Mouse (Mus musculus): ENCODE measurements around the gene Cbl. TPM values are rescaled to one million over a fixed set of nuclear protein-coding genes. Genes with fewer than 3 reads are reported as not detected.

Gene Cbl
- polyA plus RNA-seq, 1 experiment: 3.9 TPM

GRCm38 (mm10) chr9:44170691-44171151 is 63.1 kb downstream of the Cbl start:
- peaks cover 55% of the 10 kb centered on the region for H3K4me1 ChIP-seq
- peaks cover 85% of the 10 kb centered on the region for H3K36me3 ChIP-seq (replicated peaks; ENCODE audit: low read length)

GRCm38 (mm10) chr9:44168931-44169330 is 64.9 kb downstream of the Cbl start:
- TF ChIP-seq FLI1 (IDR thresholded peaks at IDR 0.05; ENCODE audit: low read length) (no peak), GATA1 (IDR thresholded peaks at IDR 0.05; ENCODE audit: borderline replicate concordance, low read length) (no peak)
- Histone ChIP-seq H3K36me3 (replicated peaks; ENCODE audit: low read length) (peaks cover 97% of the 10 kb centered on the region), H3K4me1 (peaks cover 39% of the 10 kb centered on the region), H3K27me3 (replicated peaks) (no peaks in the 10 kb centered on the region), H3K9me3 (no peaks in the 10 kb centered on the region), H3K4me3 (replicated peaks) (no peak overlapping the region)

More at GRCm38 (mm10) chr9:44170691-44171151, 63.1 kb downstream of the Cbl start:
- TF ChIP-seq GATA1 (IDR thresholded peaks at IDR 0.05; ENCODE audit: borderline replicate concordance, low read length) (no peak), FLI1 (IDR thresholded peaks at IDR 0.05; ENCODE audit: low read length) (no peak)
- peak overlapping the region; percentile 70 for H3K4me3 ChIP-seq (replicated peaks)
- H3K9me3 ChIP-seq: no peaks in the 10 kb centered on the region
- no peaks in the 10 kb centered on the region for H3K27me3 ChIP-seq (replicated peaks)

GRCm38 (mm10) chr9:44159886-44160285 is 74.0 kb downstream of the Cbl start:
- H3K4me3 ChIP-seq (replicated peaks): no peak overlapping the region
- TF ChIP-seq FLI1 (IDR thresholded peaks at IDR 0.05; ENCODE audit: low read length) (no peak), GATA1 (IDR thresholded peaks at IDR 0.05; ENCODE audit: borderline replicate concordance, low read length) (no peak)
- peaks cover 98% of the 10 kb centered on the region for H3K36me3 ChIP-seq (replicated peaks; ENCODE audit: low read length)

GRCm38 (mm10) chr9:44147290-44147689 is 86.6 kb downstream of the Cbl start:
- no peaks in the 10 kb centered on the region for H3K27me3 ChIP-seq (replicated peaks)
- peaks cover 90% of the 10 kb centered on the region for H3K36me3 ChIP-seq (replicated peaks; ENCODE audit: low read length)
- H3K4me3 ChIP-seq (replicated peaks): no peak overlapping the region
- no peaks in the 10 kb centered on the region for H3K9me3 ChIP-seq
- TF ChIP-seq FLI1 (IDR thresholded peaks at IDR 0.05; ENCODE audit: low read length): no peak
- no peak for TF ChIP-seq GATA1 (IDR thresholded peaks at IDR 0.05; ENCODE audit: borderline replicate concordance, low read length)
- peaks cover 13% of the 10 kb centered on the region for H3K4me1 ChIP-seq

More at GRCm38 (mm10) chr9:44159886-44160285, 74.0 kb downstream of the Cbl start:
- no peaks in the 10 kb centered on the region for H3K27me3 ChIP-seq (replicated peaks)
- no peaks in the 10 kb centered on the region for H3K9me3 ChIP-seq
- H3K4me1 ChIP-seq: peaks cover 18% of the 10 kb centered on the region

- no peak for TF ChIP-seq GATA1 (IDR thresholded peaks at IDR 0.05; ENCODE audit: borderline replicate concordance, low read length)
- Histone ChIP-seq H3K27me3 (replicated peaks) (peaks cover under 1% of the 10 kb centered on the region), H3K36me3 (replicated peaks; ENCODE audit: low read length) (peaks cover 90% of the 10 kb centered on the region), H3K4me1 (peaks cover 26% of the 10 kb centered on the region), H3K9me3 (no peaks in the 10 kb centered on the region), H3K4me3 (replicated peaks) (no peak overlapping the region)
Observed at GRCm38 (mm10) chr9:44144718-44145060, 89.2 kb downstream of the Cbl start.

- H3K9me3 ChIP-seq: no peaks in the 10 kb centered on the region
- H3K4me1 ChIP-seq: peaks cover 30% of the 10 kb centered on the region
- H3K36me3 ChIP-seq (replicated peaks; ENCODE audit: low read length): peaks cover 90% of the 10 kb centered on the region
- H3K4me3 ChIP-seq (replicated peaks): no peak overlapping the region
- peaks cover 4% of the 10 kb centered on the region for H3K27me3 ChIP-seq (replicated peaks)
- TF ChIP-seq GATA1 (IDR thresholded peaks at IDR 0.05; ENCODE audit: borderline replicate concordance, low read length) (no peak), FLI1 (IDR thresholded peaks at IDR 0.05; ENCODE audit: low read length) (no peak)
Observed at GRCm38 (mm10) chr9:44144023-44144717, 89.7 kb downstream of the Cbl start.

- Histone ChIP-seq H3K4me1 (peaks cover 36% of the 10 kb centered on the region), H3K27me3 (replicated peaks) (peaks cover 6% of the 10 kb centered on the region), H3K9me3 (no peaks in the 10 kb centered on the region), H3K36me3 (replicated peaks; ENCODE audit: low read length) (peaks cover 83% of the 10 kb centered on the region), H3K4me3 (replicated peaks) (no peak overlapping the region)
- TF ChIP-seq FLI1 (IDR thresholded peaks at IDR 0.05; ENCODE audit: low read length): no peak
- no peak for TF ChIP-seq GATA1 (IDR thresholded peaks at IDR 0.05; ENCODE audit: borderline replicate concordance, low read length)
Observed at GRCm38 (mm10) chr9:44143421-44143820, 90.4 kb downstream of the Cbl start.

GRCm38 (mm10) chr9:44141951-44142350 is 91.9 kb downstream of the Cbl start:
- Histone ChIP-seq H3K4me1 (peaks cover 43% of the 10 kb centered on the region), H3K9me3 (no peaks in the 10 kb centered on the region), H3K4me3 (replicated peaks) (no peak overlapping the region), H3K27me3 (replicated peaks) (peaks cover 16% of the 10 kb centered on the region), H3K36me3 (replicated peaks; ENCODE audit: low read length) (peaks cover 69% of the 10 kb centered on the region)
- TF ChIP-seq FLI1 (IDR thresholded peaks at IDR 0.05; ENCODE audit: low read length): no peak
- no peak for TF ChIP-seq GATA1 (IDR thresholded peaks at IDR 0.05; ENCODE audit: borderline replicate concordance, low read length)

GRCm38 (mm10) chr9:44137846-44138245 is 96.0 kb downstream of the Cbl start:
- peaks cover 58% of the 10 kb centered on the region for H3K27me3 ChIP-seq (replicated peaks)

GRCm38 (mm10) chr9:44135731-44136411 is 98.0 kb downstream of the Cbl start:
- TF ChIP-seq GATA1 (IDR thresholded peaks at IDR 0.05; ENCODE audit: borderline replicate concordance, low read length) (no peak), FLI1 (IDR thresholded peaks at IDR 0.05; ENCODE audit: low read length) (no peak)
- H3K27me3 ChIP-seq (replicated peaks): peaks cover 74% of the 10 kb centered on the region

More at GRCm38 (mm10) chr9:44137846-44138245, 96.0 kb downstream of the Cbl start:
- Histone ChIP-seq H3K4me3 (replicated peaks) (peak overlapping the region; percentile 42), H3K4me1 (peaks cover 69% of the 10 kb centered on the region), H3K36me3 (replicated peaks; ENCODE audit: low read length) (peaks cover 33% of the 10 kb centered on the region), H3K9me3 (no peaks in the 10 kb centered on the region)
- TF ChIP-seq GATA1 (IDR thresholded peaks at IDR 0.05; ENCODE audit: borderline replicate concordance, low read length) (no peak), FLI1 (IDR thresholded peaks at IDR 0.05; ENCODE audit: low read length) (no peak)

More at GRCm38 (mm10) chr9:44135731-44136411, 98.0 kb downstream of the Cbl start:
- peaks cover 75% of the 10 kb centered on the region for H3K4me1 ChIP-seq
- H3K4me3 ChIP-seq (replicated peaks): peak overlapping the region; percentile 88
- H3K9me3 ChIP-seq: no peaks in the 10 kb centered on the region
- peaks cover 16% of the 10 kb centered on the region for H3K36me3 ChIP-seq (replicated peaks; ENCODE audit: low read length)

All from megakaryocyte, embryonic 14.5 days (primary cell).